Mouse (Mus musculus): ENCODE data around the gene Sdcbp2.
A peak's percentile ranks its signal among the peaks of the same experiment; 100 is the strongest.

Sdcbp2 gene

GRCm38 (mm10) chr2:151571873-151572700, at the start of gene Sdcbp2:
Sdcbp2 (plus strand) TSS chr2:151572622.
- DNase-seq = peak; percentile 18

- no peak for DNase-seq
Measured at GRCm38 (mm10) chr2:151524324-151525041, 47.9 kb upstream of the Sdcbp2 start.

GRCm38 (mm10) chr2:151525520-151525919, 46.9 kb upstream of the Sdcbp2 start:
- DNase-seq = no peak

GRCm38 (mm10) chr2:151528066-151528465, 44.4 kb upstream of the Sdcbp2 start:
- no peak for DNase-seq

GRCm38 (mm10) chr2:151529169-151529568, 43.3 kb upstream of the Sdcbp2 start:
- no peak for DNase-seq

- DNase-seq = peak; percentile 14
Measured at GRCm38 (mm10) chr2:151530378-151531230, 41.8 kb upstream of the Sdcbp2 start.

- DNase-seq = no peak
Measured at GRCm38 (mm10) chr2:151533632-151534031, 38.8 kb upstream of the Sdcbp2 start.

- DNase-seq = no peak
Measured at GRCm38 (mm10) chr2:151535961-151536617, 36.3 kb upstream of the Sdcbp2 start.

GRCm38 (mm10) chr2:151536618-151536974, 35.8 kb upstream of the Sdcbp2 start:
- DNase-seq = peak; percentile 79

GRCm38 (mm10) chr2:151538646-151539045, 33.8 kb upstream of the Sdcbp2 start:
- no peak for DNase-seq

GRCm38 (mm10) chr2:151542323-151543062, 29.9 kb upstream of the Sdcbp2 start, which contains the start of gene Fkbp1a:
Fkbp1a (plus strand) TSS chr2:151542483.
- peak; percentile 98 for DNase-seq

GRCm38 (mm10) chr2:151543063-151543895, 29.1 kb upstream of the Sdcbp2 start:
- peak; percentile 83 for DNase-seq

- DNase-seq = no peak
Measured at GRCm38 (mm10) chr2:151544673-151545072, 27.7 kb upstream of the Sdcbp2 start.

- no peak for DNase-seq
Measured at GRCm38 (mm10) chr2:151546571-151546970, 25.9 kb upstream of the Sdcbp2 start.

- DNase-seq = no peak
Measured at GRCm38 (mm10) chr2:151549615-151550121, 22.8 kb upstream of the Sdcbp2 start.

- DNase-seq = peak; percentile 73
Measured at GRCm38 (mm10) chr2:151562930-151563921, 9.2 kb upstream of the Sdcbp2 start.

- DNase-seq = no peak
Measured at GRCm38 (mm10) chr2:151564006-151564405, 8.4 kb upstream of the Sdcbp2 start.

GRCm38 (mm10) chr2:151564986-151565385, 7.4 kb upstream of the Sdcbp2 start:
- no peak for DNase-seq

GRCm38 (mm10) chr2:151566856-151567255, 5.6 kb upstream of the Sdcbp2 start:
- DNase-seq = no peak

Data from kidney, postnatal 14 days (tissue).